Mouse (Mus musculus): ENCODE results near the gene Hhip.
"Not testable (repeated sequence)": the region's sequence is repeated elsewhere in the genome, so short reads cannot be mapped to it uniquely, and the experiment has no call there.

Hhip gene

GRCm38 (mm10) chr8:79992121-79992848 is 65.5 kb downstream of the Hhip start:
- DNase-seq (ENCODE audit: low spot score) = no peak

GRCm38 (mm10) chr8:79991420-79991819 is 66.4 kb downstream of the Hhip start:
- DNase-seq (ENCODE audit: low spot score) = not testable (repeated sequence)

GRCm38 (mm10) chr8:79984946-79985345 is 72.9 kb downstream of the Hhip start:
- DNase-seq (ENCODE audit: low spot score) = no peak

- no peak for DNase-seq (ENCODE audit: low spot score)
Observed at GRCm38 (mm10) chr8:79982144-79982543, 75.7 kb downstream of the Hhip start.

GRCm38 (mm10) chr8:79966159-79966558 is 91.6 kb downstream of the Hhip start:
- DNase-seq (ENCODE audit: low spot score) = no peak

- DNase-seq (ENCODE audit: low spot score) = no peak
Observed at GRCm38 (mm10) chr8:79952857-79953256, 104.9 kb downstream of the Hhip start.

- DNase-seq (ENCODE audit: low spot score) = no peak
Observed at GRCm38 (mm10) chr8:79950376-79950775, 107.4 kb downstream of the Hhip start.

GRCm38 (mm10) chr8:79945501-79946076 is 112.2 kb downstream of the Hhip start:
- DNase-seq (ENCODE audit: low spot score) = no peak

GRCm38 (mm10) chr8:79941070-79941469 is 116.7 kb downstream of the Hhip start:
- no peak for DNase-seq (ENCODE audit: low spot score)

- no peak for DNase-seq (ENCODE audit: low spot score)
Observed at GRCm38 (mm10) chr8:79936856-79937445, 120.9 kb downstream of the Hhip start.

- DNase-seq (ENCODE audit: low spot score) = no peak
Observed at GRCm38 (mm10) chr8:79935793-79936192, 122.0 kb downstream of the Hhip start.

GRCm38 (mm10) chr8:79929202-79929601 is 128.6 kb downstream of the Hhip start:
- DNase-seq (ENCODE audit: low spot score) = no peak

- DNase-seq (ENCODE audit: low spot score) = no peak
Observed at GRCm38 (mm10) chr8:79917211-79917610, 140.6 kb downstream of the Hhip start.

All from urinary bladder, postnatal 14 days (tissue).